Mouse (Mus musculus) urinary bladder, postnatal 14 days (tissue): ENCODE measurements around the gene Cemip.
A peak's percentile ranks its signal among the peaks of the same experiment; 100 is the strongest.
"Not testable (repeated sequence)": the region's sequence is repeated elsewhere in the genome, so short reads cannot be mapped to it uniquely, and the experiment has no call there.

Experiments used
- DNase-seq: peaks from one replicate; pipeline ENCODE4 v3.0.0; 2021; ENCODE audit warnings: low spot score

Cemip gene

GRCm38 (mm10) chr7:83892333-83892669, 194.0 kb downstream of the Cemip start:
- no peak for DNase-seq

DNA sequence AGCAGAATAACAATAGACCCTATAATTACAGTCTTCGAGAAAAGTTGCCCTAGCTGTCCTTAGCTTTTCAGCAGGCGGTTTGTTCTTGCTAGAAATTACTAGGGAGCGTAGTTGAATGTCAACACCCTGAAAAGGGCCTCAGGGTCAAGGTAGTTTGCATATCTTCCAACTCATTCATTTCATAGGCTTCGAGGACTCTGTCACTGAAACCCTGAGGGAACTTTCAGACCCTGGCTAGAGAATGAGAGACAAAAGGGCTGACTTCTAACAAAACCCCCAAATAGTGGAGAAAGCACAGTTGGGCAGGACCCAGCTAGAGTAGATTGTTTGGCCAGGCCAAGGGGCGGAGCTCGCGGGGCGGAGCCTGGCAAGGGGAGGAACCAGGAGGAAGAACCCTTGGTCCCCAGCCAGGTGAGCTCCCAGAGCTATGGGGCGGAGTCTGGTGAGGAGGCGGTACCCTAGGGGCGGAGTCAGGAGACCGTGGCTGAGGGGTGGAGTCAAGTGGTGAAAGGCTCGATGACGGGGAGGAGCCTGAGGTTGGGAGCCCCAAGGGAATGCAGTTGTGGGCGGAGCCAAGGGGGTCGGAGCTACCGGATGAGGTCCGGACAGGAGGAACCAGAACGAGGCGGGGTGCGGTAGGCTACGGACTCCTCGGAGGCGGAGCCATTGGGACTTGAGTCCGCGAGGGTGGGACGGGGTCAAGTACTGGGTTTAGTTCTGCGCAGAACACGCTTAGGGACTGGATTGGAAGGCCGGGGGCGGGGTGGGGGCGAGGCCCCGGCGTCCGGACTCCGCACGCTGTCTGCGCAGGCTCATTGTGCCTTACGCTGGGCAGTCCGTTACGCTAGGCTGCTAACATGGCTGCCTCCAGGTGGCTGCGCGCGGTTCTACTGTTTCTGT, 194.6 kb downstream of the Cemip start:
- DNase-seq, result peak; percentile 100

DNA sequence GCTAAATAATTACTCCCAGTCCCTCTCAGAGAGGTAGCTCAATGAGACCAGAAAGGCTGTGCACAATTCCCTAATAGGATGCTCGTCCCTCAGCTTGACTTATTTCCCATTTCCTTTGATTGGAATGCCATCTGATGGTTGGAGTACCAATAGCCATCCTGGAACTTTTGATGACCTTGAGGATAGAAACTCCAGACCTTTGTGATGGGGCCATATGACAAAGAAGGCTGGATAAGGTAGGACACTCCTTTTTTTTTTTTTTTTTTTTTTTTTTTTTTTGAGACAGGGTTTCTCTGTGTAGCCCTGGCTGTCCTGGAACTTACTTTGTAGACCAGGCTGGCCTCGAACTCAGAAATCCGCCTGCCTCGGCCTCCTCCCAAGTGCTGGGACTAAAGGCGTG, 196.4 kb downstream of the Cemip start:
- not testable (repeated sequence) for DNase-seq

- DNase-seq, result peak; percentile 43
Measured at GRCm38 (mm10) chr7:83889383-83889782, 196.9 kb downstream of the Cemip start.

DNA sequence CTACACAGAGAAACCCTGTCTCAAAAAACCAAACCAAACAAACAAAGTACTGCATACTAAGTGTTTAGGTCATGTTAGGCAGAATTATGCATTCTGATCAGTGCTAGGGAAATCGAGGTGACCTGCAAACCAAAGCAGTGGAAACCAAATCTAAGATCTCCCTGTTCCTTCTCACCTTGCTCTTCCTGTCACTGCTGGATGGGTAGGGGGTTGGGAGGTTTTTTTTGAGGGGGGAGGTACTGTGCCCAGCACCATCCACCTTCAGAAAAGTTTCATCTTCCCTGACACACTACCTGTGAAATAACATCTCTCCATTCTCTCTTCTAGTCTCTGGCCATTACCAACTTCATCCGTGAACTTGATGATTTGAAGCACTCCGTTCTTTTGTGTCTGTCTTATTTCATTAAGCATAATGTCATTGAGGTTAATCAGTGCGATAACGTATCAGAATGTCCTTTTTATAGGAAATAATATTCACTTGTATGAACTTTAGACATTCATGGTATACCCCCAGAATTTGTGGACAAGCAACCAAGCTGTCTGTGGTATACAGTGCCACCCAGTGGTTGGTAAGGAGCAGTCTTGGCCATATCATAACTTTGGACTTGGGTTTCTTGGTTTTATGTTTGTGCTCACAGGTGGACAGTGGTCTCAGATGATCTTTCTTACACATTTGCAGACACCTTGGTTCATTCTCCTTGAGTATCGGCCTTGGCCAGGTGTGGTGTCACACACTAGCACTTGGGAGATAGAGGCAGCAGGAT, 199.8 kb downstream of the Cemip start:
- DNase-seq, result no peak

DNA sequence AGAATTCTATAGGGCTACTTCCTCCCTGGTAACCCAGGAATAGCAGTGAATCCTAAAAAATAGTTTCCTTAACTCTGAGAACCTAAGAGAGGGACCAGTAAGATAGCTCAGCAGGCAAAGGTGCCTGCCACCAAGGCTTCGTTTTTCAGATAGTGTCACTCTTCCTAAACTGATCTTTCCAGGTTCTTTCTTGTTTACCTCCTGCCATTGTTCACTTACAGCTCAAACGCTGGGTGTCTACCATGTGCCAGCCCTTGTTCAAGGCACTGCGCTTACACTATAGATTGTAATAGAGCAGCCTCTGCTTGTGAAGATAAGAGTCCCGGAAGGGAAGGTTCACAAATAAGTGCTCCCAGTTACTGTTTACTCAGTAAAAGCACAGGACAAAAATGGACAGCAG, 200.5 kb downstream of the Cemip start:
- DNase-seq, result no peak

DNA sequence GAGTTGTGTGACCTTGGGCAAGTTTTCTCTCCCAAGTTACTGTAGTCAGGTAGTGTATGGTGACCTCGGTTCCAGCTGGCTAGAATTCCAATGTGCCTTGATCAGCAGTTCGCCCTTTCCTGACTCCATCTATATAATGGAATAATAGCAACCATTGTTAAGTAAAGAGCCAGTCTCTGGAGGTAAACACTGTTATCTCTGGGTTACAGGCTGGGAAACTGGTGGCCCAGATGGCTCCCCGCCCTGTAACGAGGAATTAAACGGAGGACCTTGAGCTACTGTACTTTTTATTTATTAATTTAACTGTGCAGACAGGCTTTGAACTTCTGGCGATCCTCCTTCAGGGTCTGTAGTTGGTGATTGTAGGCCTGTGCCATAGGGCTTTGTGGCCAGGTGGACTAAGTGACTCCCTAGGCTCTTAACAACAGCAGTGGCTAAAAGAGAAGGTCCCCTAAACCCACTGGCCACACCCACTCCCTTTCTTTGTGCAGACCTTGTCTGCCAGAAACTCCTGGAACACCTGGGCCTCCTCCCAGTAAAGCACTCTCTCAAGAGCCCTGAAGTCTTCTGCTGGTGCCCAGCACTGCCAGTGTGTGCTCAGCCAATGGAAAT, 201.3 kb downstream of the Cemip start:
- peak; percentile 4 for DNase-seq

DNA sequence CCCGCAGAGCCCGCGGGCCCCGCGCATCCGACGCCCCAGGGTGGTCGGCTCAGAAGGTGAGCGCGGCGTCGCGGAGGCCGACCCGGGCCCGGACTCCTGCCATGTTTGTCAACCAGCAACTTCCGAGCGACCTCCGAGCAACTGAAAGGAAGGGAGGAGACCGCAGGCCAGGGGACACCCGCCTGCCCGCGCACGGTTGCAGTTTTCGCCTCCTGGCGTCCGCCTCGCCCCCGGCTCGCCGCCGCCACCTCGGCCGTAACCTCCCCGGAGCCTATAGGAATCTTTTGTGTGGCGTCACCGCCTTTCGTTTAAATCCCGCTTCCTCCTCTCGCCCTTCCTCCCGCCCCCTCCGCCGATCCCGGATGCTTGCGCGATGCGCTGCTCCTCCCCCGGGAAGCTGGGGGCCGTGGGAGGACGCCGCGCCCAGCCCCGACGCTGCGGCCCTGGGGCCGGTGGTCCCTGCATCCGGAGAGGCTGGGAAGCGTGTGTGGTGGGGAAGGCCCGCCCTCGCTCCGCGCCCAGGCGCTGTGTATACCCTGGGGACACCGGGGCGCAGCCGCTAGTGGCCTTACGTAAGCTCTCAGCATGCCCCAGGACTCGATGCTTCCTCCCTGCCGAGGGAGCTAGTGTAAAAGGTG, 202.2 kb downstream of the Cemip start, which contains the start of the genes Tlnrd1 and Mesd:
TSS of gene Tlnrd1 (minus strand) at position 285 of the 638 bp plus-strand sequence.
TSS of gene Mesd (plus strand) at position 446 of the 638 bp plus-strand sequence.
- peak; percentile 92 for DNase-seq

- DNase-seq, result peak; percentile 80
Measured at GRCm38 (mm10) chr7:83883276-83884020, 202.9 kb downstream of the Cemip start.
